Mouse (Mus musculus): ENCODE measurements around the gene Olfr933. TPM values are rescaled to one million over a fixed set of nuclear protein-coding genes. Genes with fewer than 3 reads are reported as not detected.

Gene Olfr933
- not detected in 2 replicates for polyA plus RNA-seq (2015; fragmentation: Nextera tagmentation; extraction: Ambion mirVana)

GRCm38 (mm10) chr9:38972013-38972412 is at the start of gene Olfr933:
Gene Olfr933, plus strand, starts transcription at chr9:38972313.

DNA sequence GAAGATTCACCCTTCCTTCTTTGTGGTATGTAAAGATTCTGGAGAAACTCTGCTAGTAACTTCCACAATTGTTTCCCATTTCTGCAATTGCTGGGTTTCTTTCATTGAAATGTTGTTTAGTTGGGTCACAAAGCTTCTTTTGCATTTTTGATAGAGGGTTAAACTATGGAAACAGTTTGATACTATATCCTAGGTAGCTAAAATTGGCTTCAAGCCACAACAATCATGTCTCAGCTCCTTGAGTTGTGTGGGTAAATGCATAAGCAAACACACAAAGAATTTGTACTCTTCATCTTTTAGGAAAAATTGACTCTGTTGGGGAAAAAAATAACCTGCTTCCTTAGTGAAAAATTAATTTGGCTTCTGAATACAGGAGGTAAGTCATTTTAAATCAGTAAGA is 42.6 kb upstream of the Olfr933 start, which contains the start of gene Olfr930:
Gene Olfr930, plus strand, starts transcription at position 301 of the 400 bp plus-strand sequence.

GRCm38 (mm10) chr9:38988215-38988614 is 16.1 kb downstream of the Olfr933 start, which contains the start of gene Olfr934:
Gene Olfr934, minus strand, starts transcription at chr9:38988315.

DNA sequence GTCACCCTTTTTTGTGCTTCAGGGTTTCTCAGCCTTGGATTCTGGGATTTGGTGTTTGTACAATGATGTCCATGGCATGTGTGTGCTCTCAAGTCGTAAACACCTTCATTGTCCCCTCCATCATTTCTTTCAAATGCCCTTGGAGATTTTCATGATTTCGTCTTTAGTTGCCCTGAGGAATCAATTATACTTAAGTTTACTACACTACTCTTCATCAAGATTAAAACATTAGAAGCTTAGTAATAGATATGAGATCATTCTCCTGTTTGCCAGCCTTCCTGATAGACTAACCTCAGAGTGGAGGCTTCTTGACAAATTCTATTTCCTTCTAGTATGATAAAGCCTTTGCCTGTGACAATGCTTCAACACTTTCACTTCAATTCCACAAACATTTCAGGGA is 27.5 kb downstream of the Olfr933 start, which contains the start of gene Olfr935:
Gene Olfr935, minus strand, starts transcription at position 101 of the 400 bp plus-strand sequence.

DNA sequence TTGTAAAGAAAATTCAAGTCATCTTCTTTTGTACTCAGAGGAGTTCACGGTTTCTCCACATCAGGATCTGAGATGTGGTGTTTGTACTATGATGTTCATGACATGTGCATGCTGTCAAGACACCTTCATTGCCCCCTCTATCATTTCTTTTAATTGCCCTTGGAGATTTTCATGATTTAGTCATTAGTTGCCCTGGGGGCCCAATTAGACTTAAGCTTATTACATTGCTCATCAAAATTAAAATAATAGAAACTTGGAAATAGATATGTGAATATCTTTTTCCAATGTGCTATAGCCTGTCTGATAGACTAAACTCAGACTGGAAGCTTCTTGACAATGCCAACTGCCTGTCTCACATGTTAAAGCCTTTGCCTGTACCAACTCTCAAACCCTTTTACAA is 51.2 kb downstream of the Olfr933 start, which contains the start of gene Olfr146:
Gene Olfr146, minus strand, starts transcription at position 101 of the 400 bp plus-strand sequence.

Other genes starting within 250 kb of the Olfr933 start
- gene Olfr920, start 220.0 kb upstream of the Olfr933 start, polyA plus RNA-seq (2015; fragmentation: Nextera tagmentation; extraction: Ambion mirVana): 0.14 and 0.17 TPM in 2 replicates
- not detected in 2 replicates for gene Olfr921, start 199.2 kb upstream of the Olfr933 start, polyA plus RNA-seq (2015; fragmentation: Nextera tagmentation; extraction: Ambion mirVana)
- gene Olfr922, start 157.7 kb upstream of the Olfr933 start, polyA plus RNA-seq (2015; fragmentation: Nextera tagmentation; extraction: Ambion mirVana): not detected in 2 replicates
- gene Olfr923, start 145.8 kb upstream of the Olfr933 start, polyA plus RNA-seq (2015; fragmentation: Nextera tagmentation; extraction: Ambion mirVana): not detected in 2 replicates
- not detected in 2 replicates for gene Olfr924, start 127.9 kb upstream of the Olfr933 start, polyA plus RNA-seq (2015; fragmentation: Nextera tagmentation; extraction: Ambion mirVana)
- not detected in 2 replicates for gene Olfr26, start 117.3 kb upstream of the Olfr933 start, polyA plus RNA-seq (2015; fragmentation: Nextera tagmentation; extraction: Ambion mirVana)
- gene Olfr926, start 95.2 kb upstream of the Olfr933 start, polyA plus RNA-seq (2015; fragmentation: Nextera tagmentation; extraction: Ambion mirVana): not detected in 2 replicates
- gene Olfr930, start 42.5 kb upstream of the Olfr933 start, polyA plus RNA-seq (2015; fragmentation: Nextera tagmentation; extraction: Ambion mirVana): not detected in 2 replicates
- not detected in 2 replicates for gene Olfr934, start 16.0 kb downstream of the Olfr933 start, polyA plus RNA-seq (2015; fragmentation: Nextera tagmentation; extraction: Ambion mirVana)
- gene Olfr935, start 27.4 kb downstream of the Olfr933 start, polyA plus RNA-seq (2015; fragmentation: Nextera tagmentation; extraction: Ambion mirVana): not detected in 2 replicates
- gene Olfr146, start 51.1 kb downstream of the Olfr933 start, polyA plus RNA-seq (2015; fragmentation: Nextera tagmentation; extraction: Ambion mirVana): not detected in 2 replicates
- not detected in 2 replicates for gene Olfr937, start 92.6 kb downstream of the Olfr933 start, polyA plus RNA-seq (2015; fragmentation: Nextera tagmentation; extraction: Ambion mirVana)
- not detected in 2 replicates for gene Olfr938, start 106.6 kb downstream of the Olfr933 start, polyA plus RNA-seq (2015; fragmentation: Nextera tagmentation; extraction: Ambion mirVana)
- not detected in 2 replicates for gene Olfr27, start 155.8 kb downstream of the Olfr933 start, polyA plus RNA-seq (2015; fragmentation: Nextera tagmentation; extraction: Ambion mirVana)
- not detected in 2 replicates for gene Olfr943, start 194.0 kb downstream of the Olfr933 start, polyA plus RNA-seq (2015; fragmentation: Nextera tagmentation; extraction: Ambion mirVana)
- gene Olfr944, start 229.6 kb downstream of the Olfr933 start, polyA plus RNA-seq (2015; fragmentation: Nextera tagmentation; extraction: Ambion mirVana): not detected in 2 replicates